Mouse (Mus musculus) frontal cortex, postnatal 14 days (tissue): Measurements from ENCODE around the gene Olfr1016.

Experiments used
- DNase-seq, 2 experiments: peaks; one replicate each; pipeline ENCODE4 v3.0.0; 2022; ENCODE audit warnings: low spot score in 2 of 2

Olfr1016 gene

DNA sequence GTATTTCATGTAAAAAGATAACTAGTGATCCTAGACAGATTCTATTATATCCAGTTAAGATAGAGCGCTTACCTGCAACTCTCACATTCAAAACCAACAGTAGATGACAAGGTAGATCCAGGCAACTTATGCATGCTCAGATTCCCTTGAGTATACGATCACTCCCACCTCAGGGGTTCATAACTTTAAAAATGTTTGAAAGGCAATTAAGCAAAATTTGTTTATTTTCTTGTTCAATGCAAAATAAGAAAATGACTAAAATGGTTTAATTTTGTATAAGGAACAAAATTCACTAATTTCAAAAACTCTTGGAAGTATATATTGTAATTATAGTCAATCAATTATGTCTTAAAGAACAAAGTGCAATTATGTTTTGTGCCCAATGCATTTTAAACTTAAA lies at the start of gene Olfr1016:
Gene Olfr1016, minus strand, starts transcription at position 101 of the 400 bp plus-strand sequence.
- no peak for DNase-seq

DNA sequence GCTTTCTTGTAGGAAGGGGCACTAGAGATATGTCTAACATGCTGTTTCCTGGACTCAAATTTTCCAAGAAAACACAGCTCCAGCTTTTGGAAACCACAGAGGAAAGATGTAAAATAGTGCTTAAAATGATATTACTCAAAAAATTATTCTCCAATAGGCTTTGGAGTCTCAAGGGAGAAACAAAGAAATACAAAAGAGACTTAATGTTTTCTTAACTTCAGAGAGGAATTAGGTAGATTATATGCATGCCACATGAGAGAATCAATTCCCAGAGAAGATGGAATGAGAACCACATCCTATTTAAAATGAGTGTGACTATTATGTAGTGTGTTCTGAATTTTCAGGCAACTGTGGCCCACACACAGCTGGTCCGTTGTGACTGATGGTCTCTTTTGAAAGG lies 44.4 kb upstream of the Olfr1016 start, which contains the start of gene Olfr1020:
Gene Olfr1020, plus strand, starts transcription at position 301 of the 400 bp plus-strand sequence.
- no peak for DNase-seq

DNA sequence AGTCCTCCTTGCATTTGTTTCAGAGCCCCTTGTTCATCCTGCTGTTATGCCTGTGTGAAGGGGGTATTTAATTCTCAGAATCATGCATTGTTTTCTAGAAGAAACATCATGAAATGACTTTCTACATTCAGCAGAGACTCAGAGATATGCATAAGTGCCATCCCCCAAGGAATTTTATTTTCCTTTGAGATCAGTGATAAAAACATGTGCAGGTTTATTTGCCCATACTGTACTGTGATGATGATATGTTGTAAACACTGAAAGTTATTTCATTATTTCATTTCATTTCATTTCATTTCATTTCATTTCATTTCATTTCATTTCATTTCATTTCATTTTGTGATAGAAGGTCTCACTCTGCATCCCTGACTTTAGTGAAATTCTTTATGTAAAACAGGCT lies 43.0 kb upstream of the Olfr1016 start, which contains the start of gene Olfr1019:
Gene Olfr1019, minus strand, starts transcription at position 101 of the 400 bp plus-strand sequence.
- no peak for DNase-seq

DNA sequence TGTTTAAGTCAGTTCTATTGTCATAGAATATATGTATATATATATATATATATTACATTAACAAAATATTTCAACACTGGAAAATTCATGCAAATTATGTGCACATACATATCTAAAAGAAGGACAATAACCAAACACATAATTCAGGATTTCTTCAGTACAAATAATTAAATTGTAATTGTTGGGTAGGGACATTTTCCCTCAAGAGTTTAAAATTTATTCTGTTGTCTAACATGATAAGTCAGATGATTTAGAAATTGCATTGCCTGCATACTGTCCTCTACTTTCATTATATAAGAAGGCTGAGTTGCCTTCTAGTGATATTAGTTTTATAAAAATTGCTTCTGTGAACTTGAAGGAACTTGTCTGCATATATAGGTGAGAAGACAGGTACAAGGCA lies 15.8 kb upstream of the Olfr1016 start, which contains the start of gene Olfr1018:
Gene Olfr1018, plus strand, starts transcription at position 301 of the 400 bp plus-strand sequence.
- DNase-seq: no peak

DNA sequence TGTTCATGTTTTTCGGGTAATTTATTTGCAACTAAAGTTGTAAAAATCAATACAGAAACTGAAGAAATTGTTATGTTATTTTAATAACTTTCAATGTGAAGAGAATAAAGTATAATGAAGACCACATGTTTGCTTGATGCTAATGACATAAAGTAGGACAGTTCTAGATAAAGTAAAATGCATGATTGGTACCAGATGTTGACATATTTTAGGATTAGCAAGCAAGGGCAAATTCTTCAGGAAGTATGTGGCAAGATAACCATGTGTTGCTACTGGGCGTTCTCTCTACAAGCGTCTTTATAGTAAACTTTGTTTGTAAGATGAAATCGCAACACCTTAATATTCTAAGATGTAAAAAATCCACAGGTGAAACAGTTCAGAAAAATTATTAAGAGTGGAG lies 2.2 kb upstream of the Olfr1016 start:
- DNase-seq: no peak

DNA sequence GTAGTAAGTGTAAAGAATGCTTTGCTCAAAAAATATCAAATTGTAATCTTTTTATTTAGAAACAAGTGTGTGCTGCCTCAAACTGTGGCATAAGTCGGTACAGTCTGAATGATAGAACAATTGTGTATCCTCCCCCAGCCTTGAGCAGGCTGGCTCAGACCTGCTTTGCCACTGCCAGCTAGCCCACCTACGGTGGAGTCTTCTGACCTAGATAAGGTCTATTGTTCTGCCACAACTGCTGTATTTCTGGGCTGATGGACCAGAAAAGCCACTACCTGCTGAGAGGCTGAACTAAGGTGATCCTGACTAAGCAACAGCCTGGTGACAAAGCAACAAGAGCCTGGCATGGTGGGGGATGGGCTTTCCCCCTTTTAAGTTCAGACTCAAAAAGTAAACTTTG lies 10.0 kb downstream of the Olfr1016 start:
- DNase-seq: no peak

DNA sequence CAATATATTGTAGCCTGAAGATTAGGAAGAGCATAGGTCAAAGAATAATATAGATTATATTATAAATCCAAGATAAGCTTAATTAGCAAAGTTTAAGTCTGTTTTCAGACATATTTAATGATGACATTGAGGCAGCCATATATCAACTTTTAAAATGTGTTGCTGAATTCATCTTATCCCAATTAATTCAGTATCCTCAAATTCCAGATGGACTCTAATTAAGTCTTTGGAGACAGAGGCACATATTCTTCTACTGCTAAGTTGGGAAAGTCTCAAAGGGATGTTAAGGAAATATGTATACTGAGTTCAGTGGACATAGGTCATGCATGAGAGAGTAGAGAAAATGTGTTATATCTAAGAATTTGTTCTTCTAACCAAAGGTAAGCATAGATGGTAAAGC lies 20.6 kb downstream of the Olfr1016 start, which contains the start of gene Olfr1015:
Gene Olfr1015, plus strand, starts transcription at position 301 of the 400 bp plus-strand sequence.
- DNase-seq: no peak

DNA sequence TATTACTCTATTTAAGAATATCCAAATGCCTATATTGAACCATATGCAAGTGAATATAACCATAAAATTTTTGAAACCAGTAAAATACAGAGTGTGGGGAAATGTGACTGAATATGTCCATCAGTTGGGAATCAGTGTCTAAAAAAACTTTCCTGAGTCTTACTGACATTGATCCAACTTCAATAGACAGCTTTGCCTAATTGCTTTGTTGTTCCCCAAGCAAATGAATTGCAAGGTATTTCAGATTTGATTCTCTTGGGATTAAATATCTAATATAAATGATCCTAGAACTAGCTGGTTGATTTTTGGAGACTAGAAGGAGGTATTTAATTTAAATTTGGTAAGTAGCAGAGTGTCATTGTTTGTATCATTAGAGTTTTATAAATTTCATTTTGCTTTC lies 29.9 kb downstream of the Olfr1016 start, which contains the start of gene Olfr1014:
Gene Olfr1014, plus strand, starts transcription at position 301 of the 400 bp plus-strand sequence.
- no peak for DNase-seq

DNA sequence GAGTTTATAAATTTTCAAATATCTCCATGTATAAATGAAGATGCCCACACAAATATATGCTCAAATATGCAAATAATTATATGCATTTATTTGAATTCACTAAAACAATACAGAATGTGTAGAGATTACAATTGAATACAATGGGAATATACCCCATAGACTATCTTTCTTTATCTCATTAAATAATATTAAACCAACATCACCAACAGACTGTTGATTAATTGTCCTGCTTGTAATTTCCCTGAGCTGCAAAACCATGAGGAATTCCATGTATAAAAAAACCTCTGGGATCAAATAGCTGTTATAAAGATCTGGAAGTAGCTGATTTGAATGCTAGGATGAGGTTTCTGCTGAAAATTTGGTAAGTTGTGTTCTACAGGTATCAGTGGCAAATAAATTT lies 35.5 kb downstream of the Olfr1016 start, which contains the start of gene Olfr1013:
Gene Olfr1013, plus strand, starts transcription at position 301 of the 400 bp plus-strand sequence.
- no peak for DNase-seq

DNA sequence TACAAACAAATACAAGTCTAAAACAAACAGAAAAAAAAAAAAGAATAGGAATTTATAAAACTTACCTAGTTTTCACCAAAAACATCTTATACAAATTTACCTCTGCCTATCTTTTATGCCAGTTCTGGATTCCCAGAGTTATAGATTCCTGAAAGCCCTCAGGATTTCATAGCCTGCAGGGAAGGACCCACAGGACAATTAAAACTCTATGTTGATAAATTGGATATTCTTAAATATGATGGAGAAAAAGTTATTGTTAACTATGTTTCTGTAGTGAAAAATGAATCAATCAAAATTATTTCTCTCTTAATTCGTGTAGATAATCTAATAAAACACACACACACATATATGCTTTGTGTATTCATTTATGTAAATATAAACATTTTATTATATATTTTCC lies 39.7 kb downstream of the Olfr1016 start, which contains the start of gene Olfr1012:
Gene Olfr1012, minus strand, starts transcription at position 101 of the 400 bp plus-strand sequence.
- DNase-seq: no peak

DNA sequence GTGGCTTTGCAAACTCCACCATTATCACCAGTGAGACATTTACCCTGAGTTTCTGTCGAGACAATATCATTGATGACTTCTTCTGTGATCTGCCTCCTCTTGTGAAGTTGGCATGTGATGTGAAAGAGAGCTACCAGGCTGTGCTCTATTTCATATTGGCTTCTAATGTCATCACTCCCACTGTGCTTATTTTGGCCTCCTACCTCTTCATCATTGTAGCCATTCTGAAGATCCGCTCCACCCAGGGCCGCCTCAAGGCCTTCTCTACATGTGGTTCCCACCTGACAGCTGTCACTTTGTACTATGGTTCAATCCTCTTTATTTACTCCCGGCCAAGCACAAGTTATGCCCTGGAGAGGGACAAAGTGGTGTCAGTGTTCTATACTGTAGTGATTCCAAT lies 48.5 kb downstream of the Olfr1016 start:
- DNase-seq: no peak
